Mouse (Mus musculus): Measurements from ENCODE around the gene Gpd1l. TPM values are rescaled to one million over a fixed set of nuclear protein-coding genes. Genes with fewer than 3 reads are reported as not detected.

Gene Gpd1l
- total and polyA plus RNA-seq, 2 experiments from 2014 or later: 39.3 to 77.7 TPM

DNA sequence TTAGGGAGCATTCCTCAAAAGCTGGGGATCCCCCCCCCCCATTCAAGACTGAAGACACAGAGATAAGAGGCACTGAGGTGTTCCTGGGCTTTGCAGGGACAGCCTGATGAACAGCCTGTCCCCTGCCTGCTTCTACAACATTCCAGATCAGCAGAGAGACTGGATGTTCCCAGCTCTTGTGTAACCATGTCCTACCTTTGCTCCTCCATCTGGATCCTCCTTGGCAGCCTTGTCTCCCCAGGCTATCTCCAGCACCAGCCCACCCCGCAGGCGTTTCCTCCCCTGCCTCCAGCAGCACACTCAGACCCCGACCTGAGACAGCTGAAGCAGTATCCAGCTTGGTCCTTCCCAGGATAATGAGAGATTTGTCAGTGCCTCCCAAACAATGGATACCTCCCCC is 30.3 kb upstream of the Gpd1l start:
- DNase-seq (ENCODE audit: low spot score) (no peak), ATAC-seq (ENCODE audit: low FRiP score) (no peak)
- 74% methylated on average over 3 of the region's 3 CpGs for WGBS
- Histone ChIP-seq H3K9ac (replicated peaks; ENCODE audit: low read length, poor library complexity, severe bottlenecking) (no peak overlapping the region), H3K27me3 (ENCODE audit: insufficient read depth, low read length) (no peaks in the 10 kb centered on the region), H3K4me2 (ENCODE audit: low read depth, low read length, poor library complexity, severe bottlenecking) (no peak overlapping the region), H3K36me3 (ENCODE audit: insufficient read depth, low read length) (no peaks in the 10 kb centered on the region), H3K9me3 (ENCODE audit: low read length) (no peaks in the 10 kb centered on the region), H3K4me3 (ENCODE audit: low read depth, low read length) (no peak overlapping the region), H3K27ac (ENCODE audit: low read depth, low read length) (no peak overlapping the region), H3K4me1 (ENCODE audit: insufficient read depth, low read length) (no peaks in the 10 kb centered on the region)
- TF ChIP-seq CTCF (IDR thresholded peaks at IDR 0.05): no peak

DNA sequence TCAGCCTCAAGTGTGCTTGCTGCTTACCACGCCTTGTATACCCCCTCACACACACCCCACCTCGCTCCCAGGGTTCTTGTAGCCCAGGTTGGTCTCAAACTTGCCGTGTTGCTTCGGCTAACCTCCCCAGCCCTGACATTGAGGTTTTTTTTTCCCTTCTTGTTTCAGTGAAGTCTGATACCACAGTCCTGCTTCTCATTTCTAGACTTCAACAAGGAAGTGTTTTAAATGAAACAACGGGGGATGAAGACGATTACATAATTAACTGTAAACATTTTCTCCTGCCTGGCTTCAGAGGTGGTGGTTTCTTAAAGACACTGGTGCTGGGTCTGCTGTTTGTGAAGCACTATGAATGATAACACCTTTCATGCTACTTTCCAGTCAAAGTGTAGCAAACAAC is 27.1 kb upstream of the Gpd1l start:
- no peak for ATAC-seq (ENCODE audit: low FRiP score)
- Histone ChIP-seq H3K4me2 (ENCODE audit: low read depth, low read length, poor library complexity, severe bottlenecking) (no peak overlapping the region), H3K4me3 (ENCODE audit: low read depth, low read length) (no peak overlapping the region), H3K9ac (replicated peaks; ENCODE audit: low read length, poor library complexity, severe bottlenecking) (no peak overlapping the region), H3K9me3 (ENCODE audit: low read length) (no peaks in the 10 kb centered on the region), H3K4me1 (ENCODE audit: insufficient read depth, low read length) (no peaks in the 10 kb centered on the region), H3K27me3 (ENCODE audit: insufficient read depth, low read length) (no peaks in the 10 kb centered on the region), H3K36me3 (ENCODE audit: insufficient read depth, low read length) (no peaks in the 10 kb centered on the region), H3K27ac (ENCODE audit: low read depth, low read length) (no peak overlapping the region)
- WGBS: 91% methylated on average over 6 of the region's 6 CpGs
- no peak for DNase-seq (ENCODE audit: low spot score)
- no peak for TF ChIP-seq CTCF (IDR thresholded peaks at IDR 0.05)

DNA sequence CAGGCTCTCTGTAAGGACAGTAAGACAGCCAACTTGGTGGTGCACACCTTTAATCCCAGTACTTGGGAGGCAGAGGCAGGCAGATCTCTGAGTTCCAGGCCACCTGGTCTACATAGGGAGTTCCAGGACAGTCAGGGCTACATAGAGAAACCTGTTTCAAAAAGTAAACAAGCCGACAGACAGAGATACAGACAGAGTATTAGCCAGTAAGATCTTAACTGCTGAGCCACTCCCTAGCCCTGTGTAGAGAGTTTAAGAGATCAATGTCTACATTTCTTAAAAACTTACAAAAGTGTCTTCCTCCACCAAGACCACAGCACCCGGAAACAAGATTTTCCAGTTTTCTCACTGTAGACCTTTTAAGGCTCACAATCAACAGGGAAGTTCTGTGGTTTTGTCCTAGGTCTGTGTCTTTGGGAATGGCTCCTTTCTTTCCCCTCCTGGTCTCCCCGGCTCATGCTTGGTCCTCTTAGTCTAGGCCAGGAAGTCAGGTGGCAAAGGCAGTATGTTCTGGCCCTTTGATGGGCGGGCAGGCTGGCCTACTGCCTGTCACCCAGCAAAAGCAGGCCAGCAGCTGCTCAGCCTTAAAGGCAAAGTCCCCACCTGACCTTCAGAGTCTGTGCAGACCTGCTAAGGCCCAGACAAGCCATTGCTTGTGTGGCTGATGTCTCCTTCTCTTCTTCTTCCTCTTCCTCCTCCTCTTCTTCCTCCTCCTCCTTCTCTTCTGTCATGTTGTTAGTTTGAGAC is 26.4 kb upstream of the Gpd1l start:
- H3K4me3 ChIP-seq (ENCODE audit: low read depth, low read length): no peak overlapping the region
- H3K27ac ChIP-seq (ENCODE audit: low read depth, low read length): no peak overlapping the region
- ATAC-seq (ENCODE audit: low FRiP score): no peak
- no peaks in the 10 kb centered on the region for H3K4me1 ChIP-seq (ENCODE audit: insufficient read depth, low read length)
- no peak for DNase-seq (ENCODE audit: low spot score)
- no peak overlapping the region for H3K9ac ChIP-seq (replicated peaks; ENCODE audit: low read length, poor library complexity, severe bottlenecking)
- no peaks in the 10 kb centered on the region for H3K36me3 ChIP-seq (ENCODE audit: insufficient read depth, low read length)
- no peaks in the 10 kb centered on the region for H3K9me3 ChIP-seq (ENCODE audit: low read length)
- no peak for TF ChIP-seq CTCF (IDR thresholded peaks at IDR 0.05)
- no peak overlapping the region for H3K4me2 ChIP-seq (ENCODE audit: low read depth, low read length, poor library complexity, severe bottlenecking)
- H3K27me3 ChIP-seq (ENCODE audit: insufficient read depth, low read length): no peaks in the 10 kb centered on the region
- WGBS: 77% methylated on average over 4 of the region's 4 CpGs

DNA sequence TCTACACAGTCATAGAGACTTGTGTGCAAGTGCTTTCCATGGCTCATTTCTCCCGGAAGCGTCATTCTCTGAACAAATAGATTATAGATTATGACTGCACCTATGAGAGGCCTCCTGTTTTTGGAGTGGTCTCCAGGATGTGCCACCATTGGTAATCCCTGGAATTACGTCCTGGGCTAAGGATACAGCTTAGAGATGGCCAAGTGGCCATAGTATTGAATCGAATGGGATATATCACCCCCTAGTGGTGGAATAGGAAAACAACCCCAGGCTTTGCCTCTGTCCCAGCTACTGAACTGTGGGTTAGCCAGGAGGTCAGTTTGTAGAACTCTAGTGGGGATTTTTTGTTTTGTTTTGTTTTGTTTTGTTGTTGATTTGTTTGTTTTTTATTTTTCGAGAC is 23.2 kb upstream of the Gpd1l start:
- H3K36me3 ChIP-seq (ENCODE audit: insufficient read depth, low read length): no peaks in the 10 kb centered on the region
- H3K4me2 ChIP-seq (ENCODE audit: low read depth, low read length, poor library complexity, severe bottlenecking): no peak overlapping the region
- ATAC-seq (ENCODE audit: low FRiP score) (no peak), DNase-seq (ENCODE audit: low spot score) (peak; percentile 71)
- H3K4me3 ChIP-seq (ENCODE audit: low read depth, low read length): no peak overlapping the region
- H3K27me3 ChIP-seq (ENCODE audit: insufficient read depth, low read length): no peaks in the 10 kb centered on the region
- no peaks in the 10 kb centered on the region for H3K4me1 ChIP-seq (ENCODE audit: insufficient read depth, low read length)
- peak; percentile 73 for TF ChIP-seq CTCF (IDR thresholded peaks at IDR 0.05)
- H3K9me3 ChIP-seq (ENCODE audit: low read length): no peaks in the 10 kb centered on the region
- H3K27ac ChIP-seq (ENCODE audit: low read depth, low read length): no peak overlapping the region
- no peak overlapping the region for H3K9ac ChIP-seq (replicated peaks; ENCODE audit: low read length, poor library complexity, severe bottlenecking)
- WGBS: 46% methylated on average over 5 of the region's 5 CpGs

DNA sequence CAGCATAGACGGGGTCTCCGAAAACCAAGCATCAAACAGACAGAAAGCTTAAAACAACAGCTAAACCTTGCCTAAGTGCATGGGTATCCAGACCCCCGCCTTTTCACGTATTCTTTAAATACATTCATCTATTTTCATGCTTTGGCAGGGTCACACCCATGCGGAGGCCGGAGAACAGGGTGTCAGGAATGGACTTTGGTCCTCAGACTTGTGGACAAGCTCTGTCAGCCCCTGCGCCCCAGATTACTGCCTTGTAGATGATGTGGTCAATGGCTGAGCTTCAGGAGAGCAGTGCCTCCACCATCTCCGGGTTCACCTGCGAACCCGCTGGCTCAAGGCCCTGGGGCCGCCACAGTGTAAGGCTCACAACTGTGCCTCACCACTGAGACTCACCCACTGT is 21.6 kb upstream of the Gpd1l start:
- Histone ChIP-seq H3K4me1 (ENCODE audit: insufficient read depth, low read length) (no peaks in the 10 kb centered on the region), H3K27me3 (ENCODE audit: insufficient read depth, low read length) (no peaks in the 10 kb centered on the region), H3K4me2 (ENCODE audit: low read depth, low read length, poor library complexity, severe bottlenecking) (no peak overlapping the region), H3K36me3 (ENCODE audit: insufficient read depth, low read length) (no peaks in the 10 kb centered on the region), H3K4me3 (ENCODE audit: low read depth, low read length) (no peak overlapping the region), H3K27ac (ENCODE audit: low read depth, low read length) (no peak overlapping the region), H3K9ac (replicated peaks; ENCODE audit: low read length, poor library complexity, severe bottlenecking) (no peak overlapping the region), H3K9me3 (ENCODE audit: low read length) (no peaks in the 10 kb centered on the region)
- no peak for TF ChIP-seq CTCF (IDR thresholded peaks at IDR 0.05)
- DNase-seq (ENCODE audit: low spot score): no peak
- ATAC-seq (ENCODE audit: low FRiP score): no peak
- 88% methylated on average over 11 of the region's 11 CpGs for WGBS

DNA sequence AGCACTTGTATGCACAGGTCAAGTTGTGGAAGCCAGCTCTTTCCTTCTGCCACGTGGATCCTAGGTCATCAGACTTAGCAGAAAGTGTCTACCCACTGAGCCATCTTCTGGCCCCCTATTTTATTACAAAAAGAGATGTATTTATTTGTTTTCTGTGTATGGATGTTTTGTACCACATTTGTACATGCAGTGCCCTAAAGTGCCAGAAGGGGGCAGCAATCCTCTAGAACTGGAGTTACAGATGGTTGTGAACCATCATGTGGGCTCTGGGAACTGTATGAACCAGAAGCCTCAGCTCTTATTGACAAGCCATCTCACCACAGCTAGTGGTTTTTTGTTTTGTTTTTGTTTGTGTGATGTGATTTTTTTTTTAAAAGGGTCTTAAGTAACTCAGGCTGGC is 19.1 kb upstream of the Gpd1l start:
- peak; percentile 54 for TF ChIP-seq CTCF (IDR thresholded peaks at IDR 0.05)
- H3K4me1 ChIP-seq (ENCODE audit: insufficient read depth, low read length): no peaks in the 10 kb centered on the region
- H3K9ac ChIP-seq (replicated peaks; ENCODE audit: low read length, poor library complexity, severe bottlenecking): no peak overlapping the region
- H3K4me2 ChIP-seq (ENCODE audit: low read depth, low read length, poor library complexity, severe bottlenecking): no peak overlapping the region
- no peaks in the 10 kb centered on the region for H3K9me3 ChIP-seq (ENCODE audit: low read length)
- no peak overlapping the region for H3K27ac ChIP-seq (ENCODE audit: low read depth, low read length)
- ATAC-seq (ENCODE audit: low FRiP score): no peak
- H3K36me3 ChIP-seq (ENCODE audit: insufficient read depth, low read length): no peaks in the 10 kb centered on the region
- WGBS: 42% methylated on average over 1 of the region's 1 CpGs
- DNase-seq (ENCODE audit: low spot score): no peak
- H3K27me3 ChIP-seq (ENCODE audit: insufficient read depth, low read length): no peaks in the 10 kb centered on the region
- H3K4me3 ChIP-seq (ENCODE audit: low read depth, low read length): no peak overlapping the region
